Mouse (Mus musculus) cerebellum, adult 2 months (tissue): ENCODE measurements at regions not wholly inside any gene's neighbourhood (a gene's known extent, or its start where the extent isn't known, plus 50 kb on each side); places are given as distances from the start of the nearest gene placed in this dataset.

Experiments used
- DNase-seq, 2 experiments: peaks; one replicate each; pipeline ENCODE4 v3.0.0; 2021
- H3K27ac ChIP-seq: fragments of 200-500 bp; 2 replicates; pipeline ENCODE4 v1.5.1; 2012; ENCODE audit warnings: low read length, control low read depth, inconsistent platforms; ENCODE audit not compliant: insufficient read depth
- H3K27me3 ChIP-seq: fragments of 200-500 bp; 2 replicates; pipeline ENCODE4 v1.6.1; 2012; ENCODE audit warnings: inconsistent platforms, mild to moderate bottlenecking, low read length, moderate library complexity; ENCODE audit not compliant: control insufficient read depth, insufficient read depth
- H3K4me1 ChIP-seq: fragments of 200-500 bp; 2 replicates; pipeline ENCODE4 v1.6.1; 2011; ENCODE audit warnings: low read length; ENCODE audit not compliant: control insufficient read depth, insufficient read depth
- H3K4me3 ChIP-seq: fragments of 200-500 bp; replicated peaks from 2 replicates; pipeline ENCODE3; 2011; ENCODE audit warnings: mild to moderate bottlenecking, low read depth, low read length, control low read depth; ENCODE audit not compliant: insufficient read depth
- CTCF ChIP-seq: fragments of 200-500 bp; IDR thresholded peaks from 2 replicates; pipeline ENCODE4 v1.5.1; 2011; ENCODE audit warnings: low read depth, mild to moderate bottlenecking, control low read depth, low read length, moderate library complexity, borderline replicate concordance; ENCODE audit not compliant: insufficient read depth
- POLR2A ChIP-seq: fragments of 200-500 bp; IDR thresholded peaks from 2 replicates; pipeline ENCODE4 v1.6.1; 2011; ENCODE audit warnings: low read length, control low read depth, borderline replicate concordance; ENCODE audit not compliant: insufficient read depth
- WGBS: fragments of 180-500 bp; shearing (Covaris S2); methylation state at CpG from one replicate; pipeline ENCODE4 v1.1.7; 2018; 5-methylcytosine and 5-hydroxymethylcytosine counted together

- H3K27ac ChIP-seq, result no peak overlapping the region
- DNase-seq, result no peak
- no peaks in the 10 kb centered on the region for H3K4me1 ChIP-seq
- H3K4me3 ChIP-seq, result no peak overlapping the region
- WGBS, result 93% methylated on average over 1 of the region's 1 CpGs
- no peak for TF ChIP-seq CTCF
- no peak for TF ChIP-seq POLR2A
- H3K27me3 ChIP-seq, result no peaks in the 10 kb centered on the region
Measured at GRCm38 (mm10) chr12:118784643-118785042, 61.5 kb upstream of the Sp8 start.

GRCm38 (mm10) chr12:118781978-118782377 is 64.2 kb upstream of the Sp8 start:
- no peak overlapping the region for H3K27ac ChIP-seq
- WGBS, result 86% methylated on average over 3 of the region's 3 CpGs
- no peak for DNase-seq
- H3K4me1 ChIP-seq, result peaks cover 2% of the 10 kb centered on the region; the same call in 1 of the 2 replicates
- no peak overlapping the region for H3K4me3 ChIP-seq
- H3K27me3 ChIP-seq, result no peaks in the 10 kb centered on the region
- TF ChIP-seq CTCF (no peak), POLR2A (no peak)

- DNase-seq, result no peak
- TF ChIP-seq POLR2A, result no peak
- TF ChIP-seq CTCF, result no peak
- peaks cover 2% of the 10 kb centered on the region; the same call in 1 of the 2 replicates for H3K4me1 ChIP-seq
- no peak overlapping the region for H3K27ac ChIP-seq
- H3K27me3 ChIP-seq, result no peaks in the 10 kb centered on the region
- 14% methylated on average over 1 of the region's 1 CpGs for WGBS
- H3K4me3 ChIP-seq, result no peak overlapping the region
Measured at GRCm38 (mm10) chr12:118775463-118776064, 70.6 kb upstream of the Sp8 start.

GRCm38 (mm10) chr12:118772790-118773189 is 73.3 kb upstream of the Sp8 start:
- TF ChIP-seq POLR2A (no peak), CTCF (no peak)
- H3K27me3 ChIP-seq, result no peaks in the 10 kb centered on the region
- H3K4me3 ChIP-seq, result no peak overlapping the region
- DNase-seq, result no peak
- 89% methylated on average over 2 of the region's 2 CpGs for WGBS
- H3K27ac ChIP-seq, result no peak overlapping the region
- no peaks in the 10 kb centered on the region for H3K4me1 ChIP-seq

- Histone ChIP-seq H3K4me1 (no peaks in the 10 kb centered on the region), H3K27me3 (no peaks in the 10 kb centered on the region), H3K27ac (no peak overlapping the region), H3K4me3 (no peak overlapping the region)
- no peak for DNase-seq
- 71% methylated on average over 1 of the region's 1 CpGs for WGBS
- TF ChIP-seq POLR2A (no peak), CTCF (no peak)
Measured at GRCm38 (mm10) chr12:118766472-118766871, 79.7 kb upstream of the Sp8 start.

GRCm38 (mm10) chr12:118754076-118754475 is 92.1 kb upstream of the Sp8 start:
- H3K27ac ChIP-seq, result no peak overlapping the region
- H3K4me3 ChIP-seq, result no peak overlapping the region
- no peaks in the 10 kb centered on the region for H3K27me3 ChIP-seq
- DNase-seq, result no peak
- no peaks in the 10 kb centered on the region for H3K4me1 ChIP-seq
- TF ChIP-seq POLR2A (no peak), CTCF (no peak)
- WGBS, result 66% methylated on average over 2 of the region's 2 CpGs

- H3K27ac ChIP-seq, result no peak overlapping the region
- H3K27me3 ChIP-seq, result no peaks in the 10 kb centered on the region
- H3K4me3 ChIP-seq, result no peak overlapping the region
- H3K4me1 ChIP-seq, result no peaks in the 10 kb centered on the region
- WGBS, result 71% methylated on average over 4 of the region's 4 CpGs
- no peak for DNase-seq
- TF ChIP-seq POLR2A (no peak), CTCF (no peak)
Measured at GRCm38 (mm10) chr12:118739103-118739502, 107.0 kb upstream of the Sp8 start.

GRCm38 (mm10) chr12:118725891-118726290 is 120.2 kb upstream of the Sp8 start:
- DNase-seq, result no peak
- TF ChIP-seq POLR2A (no peak), CTCF (no peak)
- H3K4me1 ChIP-seq, result no peaks in the 10 kb centered on the region
- no peak overlapping the region for H3K27ac ChIP-seq
- WGBS, result 23% methylated on average over 4 of the region's 4 CpGs
- no peaks in the 10 kb centered on the region for H3K27me3 ChIP-seq
- H3K4me3 ChIP-seq, result no peak overlapping the region
